Mouse (Mus musculus) v-Abl transformed pro-B cells (cell line): ENCODE data around the gene Ube2j1.

ENCODE experiments used
- in situ Hi-C, 2 experiments: fragments of 400-800 bp; cut with MboI; formaldehyde crosslinking; loops; one replicate each; pipeline ENCODE4 v1.15.1; 2025; ENCODE audit not compliant: unreplicated experiment in 2 of 2

Ube2j1 gene

GRCm38 (mm10) chr4:33010078-33010477 is 21.1 kb upstream of the Ube2j1 start:
- in situ Hi-C loops, result no loop called here

DNA sequence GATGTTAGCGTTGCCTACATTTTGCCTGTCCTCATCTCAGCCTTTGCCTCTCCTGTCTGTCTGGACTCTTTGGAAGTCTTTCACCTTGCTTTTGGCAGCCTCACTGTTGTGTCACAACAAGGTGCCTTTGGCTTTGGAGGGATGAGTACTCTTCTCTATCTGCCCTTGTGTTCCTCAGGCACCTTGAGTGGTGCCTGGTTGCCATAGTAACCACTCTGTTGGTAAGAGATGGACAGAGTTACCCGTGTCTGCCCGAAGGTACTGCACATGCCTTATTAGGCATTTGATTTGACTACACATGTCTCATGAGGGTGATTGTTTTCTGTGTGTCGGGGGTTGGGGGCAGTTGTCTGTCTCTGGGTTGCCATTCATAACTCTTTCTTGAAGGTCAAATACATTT is 18.7 kb upstream of the Ube2j1 start:
- in situ Hi-C loops, result no loop called here

DNA sequence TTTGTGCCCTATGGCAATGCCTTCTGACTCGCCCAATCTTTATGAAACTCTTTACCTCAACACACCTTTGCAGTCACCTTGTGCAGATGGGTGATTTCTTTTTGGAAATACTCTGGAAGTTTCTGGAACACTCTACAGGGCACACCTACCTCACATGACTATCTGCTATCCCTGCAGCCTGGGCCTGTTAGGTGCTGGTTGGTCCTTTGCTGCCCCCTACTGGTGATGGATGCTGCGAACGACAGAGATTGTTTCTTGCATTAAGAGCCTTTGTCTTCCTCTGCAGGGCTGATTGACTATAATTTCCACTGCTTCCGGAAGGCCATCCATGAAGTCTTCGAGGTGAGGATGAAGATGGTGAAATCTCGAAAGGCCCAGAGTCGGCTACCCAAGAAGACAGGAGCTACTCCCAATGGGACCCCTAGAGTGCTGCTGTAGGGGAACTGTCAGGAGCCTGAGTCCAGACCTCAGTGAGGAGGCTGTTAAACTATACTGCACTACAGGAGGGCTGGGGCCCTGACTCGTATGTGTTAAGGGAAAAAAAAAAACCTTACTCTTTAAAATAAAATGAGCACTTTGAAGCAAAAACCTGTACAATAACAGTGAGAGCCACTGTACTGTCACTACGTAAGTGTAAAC is 12.7 kb upstream of the Ube2j1 start:
- in situ Hi-C loops, result loop anchor here (5.0 kb wide), 4 partner anchors 66 to 351 kb away; partner anchors contain the start of gene Ankrd6 (in 2 of the 2)

- in situ Hi-C loops, result loop anchor here (5.0 to 10.0 kb wide), 4 partner anchors 37 to 357 kb away; no protein-coding TSS in a partner anchor
Measured at GRCm38 (mm10) chr4:33024420-33024819, 6.8 kb upstream of the Ube2j1 start.

GRCm38 (mm10) chr4:33029104-33029503 is 2.1 kb upstream of the Ube2j1 start:
- in situ Hi-C loops, result loop anchor here in 1 of 2 experiments (10.0 kb wide), 1 partner anchor 86 kb away; no protein-coding TSS in a partner anchor

GRCm38 (mm10) chr4:33030264-33031194 is 687 bp upstream of the Ube2j1 start:
- in situ Hi-C loops, result no loop called here

DNA sequence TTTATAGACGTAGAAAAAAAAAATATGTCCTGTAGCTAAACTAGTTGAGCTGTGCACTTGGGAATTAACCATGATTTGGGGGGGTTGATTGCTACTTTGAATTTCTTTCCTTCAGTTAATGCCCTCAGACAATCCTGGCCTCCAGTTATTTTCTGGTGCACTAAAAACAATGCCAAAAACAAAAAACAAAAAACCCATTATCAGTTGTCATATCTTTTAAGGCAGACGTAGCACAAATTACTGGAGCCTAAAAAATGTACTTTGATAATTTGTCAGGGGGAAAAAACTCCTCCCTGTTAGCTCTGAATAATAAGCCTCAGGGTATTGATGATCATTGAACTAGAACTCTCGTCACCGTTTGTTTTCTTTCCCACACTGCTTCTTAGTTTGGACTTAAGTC is 829 bp downstream of the Ube2j1 start:
- in situ Hi-C loops, result no loop called here

DNA sequence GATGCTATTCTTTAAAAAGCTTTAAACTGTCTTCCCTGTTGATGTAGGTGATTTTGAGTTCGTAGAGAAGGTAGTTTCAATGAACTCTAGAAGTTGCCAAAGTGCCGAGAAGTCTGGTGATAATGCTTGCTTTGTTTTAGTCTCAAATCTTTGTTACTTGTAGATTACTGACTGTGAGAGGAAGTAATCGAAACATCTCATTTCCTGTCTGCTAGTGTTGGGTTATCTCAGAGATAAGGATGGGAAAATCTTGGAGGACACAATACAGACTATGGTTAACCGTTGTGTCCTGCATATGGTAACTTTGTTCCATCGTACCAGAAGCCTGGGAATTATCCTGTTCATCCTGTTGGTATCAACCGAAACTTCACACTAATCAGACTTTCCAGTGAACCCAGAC is 2.3 kb downstream of the Ube2j1 start:
- in situ Hi-C loops, result no loop called here

DNA sequence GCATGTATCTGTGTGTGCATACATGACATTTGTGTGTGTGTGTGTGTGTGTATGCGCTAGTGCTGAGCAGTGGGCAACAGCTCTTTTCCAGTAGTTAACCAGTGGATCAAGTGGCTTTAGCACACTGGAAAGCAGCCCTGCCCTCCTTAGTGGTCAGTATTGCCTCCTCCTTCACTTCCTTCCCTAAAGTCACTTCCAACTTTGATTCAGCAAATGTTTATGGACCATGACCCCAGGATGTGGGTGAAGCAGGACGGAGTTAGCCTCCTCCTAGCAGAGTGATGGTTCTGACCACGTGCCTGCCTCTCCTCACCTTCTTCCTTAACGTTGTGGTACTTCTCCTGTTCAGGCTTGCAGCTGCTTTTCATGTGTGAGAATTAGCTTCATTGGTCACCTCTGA is 8.6 kb downstream of the Ube2j1 start:
- in situ Hi-C loops, result loop anchor here in 1 of 2 experiments (5.0 kb wide), 1 partner anchor 207 kb away; no protein-coding TSS in a partner anchor

DNA sequence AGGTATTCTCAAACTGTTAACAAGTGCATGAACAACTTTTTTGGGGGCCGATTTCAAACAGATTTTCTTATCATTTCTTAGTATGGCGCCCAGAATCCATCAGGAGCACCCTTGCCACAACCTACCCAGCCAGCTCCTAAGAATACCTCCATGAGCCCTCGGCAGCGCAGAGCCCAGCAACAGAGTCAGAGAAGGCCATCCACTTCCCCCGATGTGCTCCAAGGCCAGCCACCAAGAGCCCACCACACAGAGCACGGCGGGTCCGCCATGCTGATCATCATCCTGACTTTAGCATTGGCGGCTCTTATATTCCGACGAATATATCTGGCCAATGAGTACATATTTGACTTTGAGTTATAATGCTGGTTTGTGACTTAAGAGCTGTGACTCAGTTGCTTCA is 18.4 kb downstream of the Ube2j1 start:
- in situ Hi-C loops, result no loop called here

- in situ Hi-C loops, result no loop called here
Measured at GRCm38 (mm10) chr4:33052055-33052454, 20.8 kb downstream of the Ube2j1 start.

DNA sequence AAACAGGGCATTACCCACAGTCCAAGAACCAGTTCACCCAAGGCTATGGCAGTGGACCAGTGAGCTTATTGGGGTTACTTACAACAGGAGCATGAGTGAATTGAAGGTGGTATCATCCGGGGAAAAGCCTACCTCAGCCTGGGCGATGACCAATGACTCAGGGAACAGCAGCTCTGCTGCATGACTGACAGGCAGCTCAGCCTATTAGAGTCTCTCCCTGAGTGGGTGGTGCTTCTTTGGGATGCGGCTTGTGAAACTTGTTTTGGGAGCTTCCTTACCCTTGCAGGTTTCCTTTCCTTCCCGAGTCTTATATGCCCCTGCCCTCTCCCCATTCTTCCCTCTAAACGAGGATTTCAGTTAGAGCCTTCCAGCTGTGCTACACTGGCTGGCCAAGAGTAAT is 21.4 kb downstream of the Ube2j1 start:
- in situ Hi-C loops, result no loop called here

- in situ Hi-C loops, result no loop called here
Measured at GRCm38 (mm10) chr4:33054426-33054825, 23.2 kb downstream of the Ube2j1 start.

DNA sequence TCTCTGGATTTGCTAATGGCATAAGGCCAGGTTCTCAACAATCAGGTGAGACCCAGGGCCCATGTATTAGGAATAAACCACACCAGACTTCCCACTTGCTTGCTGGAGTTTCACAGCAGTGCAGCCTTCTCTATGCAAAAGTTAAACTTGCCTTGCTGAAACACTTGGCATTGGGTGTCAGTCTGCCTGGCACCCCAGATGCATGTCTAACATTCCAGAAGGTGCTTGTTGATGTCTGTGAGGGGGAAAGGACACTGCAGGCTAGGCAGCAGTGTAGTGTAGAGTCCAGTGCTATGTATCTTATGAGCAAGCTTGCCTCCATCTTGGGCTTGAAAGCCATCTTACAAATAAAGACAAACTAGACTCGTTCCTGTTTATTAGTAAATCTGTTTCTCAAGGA is 25.1 kb downstream of the Ube2j1 start:
- in situ Hi-C loops, result no loop called here

- in situ Hi-C loops, result no loop called here
Measured at GRCm38 (mm10) chr4:33057890-33058687, 26.9 kb downstream of the Ube2j1 start.

DNA sequence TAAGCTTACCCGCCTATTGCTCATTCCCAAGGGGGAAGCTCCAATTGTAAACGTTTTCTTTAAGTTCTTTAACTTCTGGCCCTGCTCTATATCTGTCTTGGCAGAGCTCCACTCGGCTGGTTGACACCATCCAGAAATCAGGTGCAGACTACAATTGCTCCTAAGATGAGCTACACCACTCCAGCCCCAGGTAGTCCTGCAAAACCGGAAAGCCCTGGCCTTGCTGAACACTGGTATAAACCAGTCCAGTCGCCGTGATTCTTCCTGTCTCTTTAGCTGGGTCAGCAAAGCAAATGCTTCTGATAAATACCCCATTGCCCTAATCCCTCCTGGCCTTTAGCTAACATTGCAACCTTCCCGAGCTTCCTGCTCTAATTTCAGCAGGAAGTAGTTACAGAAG is 29.9 kb downstream of the Ube2j1 start:
- in situ Hi-C loops, result no loop called here

DNA sequence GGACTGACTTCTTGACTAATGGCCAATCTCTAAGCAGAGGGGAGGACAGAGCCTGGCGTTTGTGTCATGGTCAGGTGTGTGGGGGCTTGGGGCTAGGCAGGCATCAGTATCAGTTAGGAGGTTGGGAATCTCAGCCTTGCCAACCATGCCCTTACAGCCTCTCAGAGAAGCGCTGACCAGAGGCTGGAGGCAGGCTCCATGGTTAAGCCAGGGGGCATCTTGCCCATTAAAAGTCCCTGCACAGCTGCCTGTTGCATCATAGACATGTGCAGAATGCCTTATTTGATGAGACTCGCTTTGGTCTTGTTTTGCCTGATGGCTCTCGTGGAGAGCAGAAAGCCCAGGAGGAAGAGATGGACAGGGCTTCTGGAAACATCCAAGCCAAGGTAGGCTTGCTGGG is 31.8 kb downstream of the Ube2j1 start, which contains the start of gene Gabrr2:
Gabrr2 (plus strand) TSS at position 19 of the 400 bp plus-strand sequence.
- in situ Hi-C loops, result no loop called here

- in situ Hi-C loops, result no loop called here
Measured at GRCm38 (mm10) chr4:33064986-33065385, 33.8 kb downstream of the Ube2j1 start.

DNA sequence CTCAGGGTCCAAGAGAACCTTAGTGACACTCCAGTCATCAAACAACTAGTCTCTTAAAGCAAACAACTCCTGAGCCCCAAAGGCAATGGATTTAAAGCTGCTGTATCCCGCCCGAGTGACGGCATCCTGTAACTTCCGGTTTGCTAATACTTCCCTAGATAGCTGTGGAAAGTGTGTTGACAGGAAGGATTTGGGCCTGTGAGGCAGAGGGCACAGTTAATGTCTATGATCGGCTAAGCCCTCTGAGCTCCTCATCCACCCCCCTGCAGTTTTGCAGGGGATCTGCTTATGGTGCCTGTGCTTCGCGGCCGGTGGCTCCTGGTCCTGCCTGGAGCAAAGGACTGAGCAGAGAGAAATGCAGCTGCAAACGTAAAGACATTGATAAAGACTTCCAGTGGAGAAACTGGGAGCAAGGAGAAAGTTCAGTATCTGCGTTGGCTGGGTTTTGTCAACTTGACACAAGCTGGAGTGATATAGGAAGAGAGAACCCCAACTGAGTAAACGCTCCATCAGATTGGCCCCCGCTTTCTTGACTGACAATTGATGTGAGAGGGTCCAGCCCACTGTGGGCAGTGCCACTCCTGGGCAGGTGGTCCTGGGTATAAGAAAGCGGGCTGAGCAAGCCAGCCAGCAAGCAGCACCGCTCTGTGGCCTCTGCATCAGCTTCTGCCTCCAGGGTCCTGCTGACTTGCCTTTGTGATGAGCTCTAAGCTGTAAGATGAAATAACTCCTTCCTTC is 35.2 kb downstream of the Ube2j1 start:
- in situ Hi-C loops, result no loop called here

DNA sequence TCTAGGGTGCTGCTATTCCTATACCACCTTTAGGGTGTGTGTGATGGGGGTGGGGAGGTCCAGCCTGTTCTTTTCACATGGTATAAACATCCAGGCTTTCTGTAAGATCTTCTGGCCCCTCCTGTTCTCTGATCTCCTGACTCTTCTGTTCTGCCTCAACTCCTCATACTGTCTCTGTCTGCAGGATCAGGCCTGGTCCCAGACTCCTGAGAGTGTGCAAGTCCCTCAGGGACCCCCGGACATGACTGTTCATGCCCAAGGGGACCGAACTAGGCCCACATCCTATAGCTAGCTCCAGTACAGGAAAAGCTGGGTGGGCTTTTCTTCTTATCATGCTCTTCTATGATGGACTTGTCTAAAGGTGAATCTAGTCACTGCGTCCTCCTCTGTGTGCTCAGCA is 36.1 kb downstream of the Ube2j1 start:
- in situ Hi-C loops, result no loop called here
